Comparison of ENCODE assay signal across 8 mouse cellular contexts in the genomic region with DNA sequence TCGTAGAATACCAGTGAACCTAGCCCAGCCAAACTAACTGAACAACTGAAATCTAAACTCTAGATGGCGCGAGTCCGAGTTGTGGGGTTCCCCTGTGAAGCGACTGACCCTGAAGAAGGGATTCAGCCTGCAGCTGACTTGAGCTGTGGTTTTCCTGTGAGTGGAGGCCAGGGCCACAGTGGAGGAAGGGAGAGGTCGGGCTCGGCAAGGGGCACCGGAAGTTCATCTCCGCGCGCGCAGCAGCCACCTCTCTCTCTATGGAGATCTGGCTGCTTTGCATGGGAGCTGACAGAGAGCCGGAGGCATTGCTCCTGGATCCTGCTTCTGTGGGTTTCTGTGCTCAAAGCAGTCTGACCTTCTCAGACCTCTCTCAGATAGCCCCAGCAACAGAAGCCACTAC. TPM values are rescaled to one million over a fixed set of nuclear protein-coding genes. Genes with fewer than 3 reads are reported as not detected.
DNase-seq lines count a peak whose midpoint lies in the region; ATAC-seq and TF ChIP-seq lines count a peak whose summit lies in the region.

No protein-coding gene starts in this region.

- peak; percentile 53 for TF ChIP-seq CTCF in stomach, postnatal 0 days (IDR thresholded peaks at IDR 0.05; ENCODE audit: low read depth)

- H3K27ac ChIP-seq in forebrain, embryonic 13.5 days, result no peak overlapping the region
- H3K27ac ChIP-seq in hindbrain, embryonic 11.5 days (ENCODE audit: low read depth, low read length), result no peak overlapping the region
- H3K27ac ChIP-seq in limb, embryonic 13.5 days, result no peak overlapping the region; the same call in 1 of the 2 replicates
- H3K27ac ChIP-seq in midbrain, embryonic 12.5 days (replicated peaks), result no peak overlapping the region
- peak overlapping the region; percentile 70 for H3K27ac ChIP-seq in stomach, postnatal 0 days (replicated peaks)

- TF ChIP-seq EP300 in stomach, postnatal 0 days (optimal IDR thresholded peaks at IDR 0.05), result no peak

- 38% methylated on average over 13 of the region's 13 CpGs for WGBS in forebrain, embryonic 13.5 days
- 27% methylated on average over 13 of the region's 13 CpGs for WGBS in hindbrain, embryonic 11.5 days
- 31% methylated on average over 13 of the region's 13 CpGs for WGBS in limb, embryonic 13.5 days
- 32% methylated on average over 13 of the region's 13 CpGs for WGBS in midbrain, embryonic 12.5 days
- 25% methylated on average over 13 of the region's 13 CpGs for WGBS in stomach, postnatal 0 days

- no peaks in the 10 kb centered on the region for H3K36me3 ChIP-seq in forebrain, embryonic 13.5 days (ENCODE audit: poor library complexity, severe bottlenecking)
- no peaks in the 10 kb centered on the region for H3K36me3 ChIP-seq in hindbrain, embryonic 11.5 days (ENCODE audit: control insufficient read depth, insufficient read depth, low read length)
- 0 out of 2 replicates have a peak, but pooled peaks cover 3% of the 10 kb centered on the region for H3K36me3 ChIP-seq in limb, embryonic 13.5 days
- no peaks in the 10 kb centered on the region for H3K36me3 ChIP-seq in midbrain, embryonic 12.5 days
- H3K36me3 ChIP-seq in stomach, postnatal 0 days (ENCODE audit: control insufficient read depth, insufficient read depth, low read length), result no peaks in the 10 kb centered on the region

- peak overlapping the region; percentile 21; the same call in 1 of the 2 replicates for H3K4me2 ChIP-seq in forebrain, embryonic 13.5 days
- no peak overlapping the region; the same call in 1 of the 2 replicates for H3K4me2 ChIP-seq in hindbrain, embryonic 11.5 days (replicated peaks; ENCODE audit: low read depth, low read length)
- H3K4me2 ChIP-seq in limb, embryonic 13.5 days (replicated peaks), result peak overlapping the region; percentile 44
- peak overlapping the region; percentile 19; the same call in 1 of the 2 replicates for H3K4me2 ChIP-seq in midbrain, embryonic 12.5 days (replicated peaks)
- H3K4me2 ChIP-seq in stomach, postnatal 0 days (replicated peaks; ENCODE audit: low read depth), result 0 out of 2 replicates have a peak overlapping the region, but pooled peaks have one; percentile 17

- H3K9me3 ChIP-seq in forebrain, embryonic 13.5 days (replicated peaks), result peaks cover 7% of the 10 kb centered on the region
- no peaks in the 10 kb centered on the region for H3K9me3 ChIP-seq in hindbrain, embryonic 11.5 days (ENCODE audit: control insufficient read depth, low read length)
- H3K9me3 ChIP-seq in limb, embryonic 13.5 days, result 0 out of 2 replicates have a peak, but pooled peaks cover under 1% of the 10 kb centered on the region
- H3K9me3 ChIP-seq in midbrain, embryonic 12.5 days, result no peaks in the 10 kb centered on the region
- H3K9me3 ChIP-seq in stomach, postnatal 0 days (ENCODE audit: control insufficient read depth, low read length), result no peaks in the 10 kb centered on the region

- ATAC-seq in forebrain, embryonic 13.5 days, result no peak
- ATAC-seq in hindbrain, embryonic 11.5 days (ENCODE audit: low FRiP score), result no peak
- peak; percentile 34; the same call in 1 of the 2 replicates for ATAC-seq in limb, embryonic 13.5 days (ENCODE audit: low FRiP score, low read depth)
- ATAC-seq in midbrain, embryonic 12.5 days (ENCODE audit: low FRiP score, low read depth), result no peak
- no peak for ATAC-seq in stomach, postnatal 0 days (ENCODE audit: low FRiP score, low TSS enrichment)
- ATAC-seq in erythroid progenitor cell, adult 5-6 weeks (replicated peaks; ENCODE audit: low FRiP score, poor library complexity, severe bottlenecking), result no peak

- peak; percentile 40 for DNase-seq in layer of hippocampus, adult 11-12 months (ENCODE audit: low spot score)
- no peak for DNase-seq in layer of hippocampus, postnatal 25 days (ENCODE audit: extremely low spot score in 1 of 2, low spot score in 1 of 2)
- peak; percentile 27 for DNase-seq in hindbrain, embryonic 11.5 days (ENCODE audit: low spot score)
- DNase-seq in stomach, postnatal 0 days (ENCODE audit: low spot score), result peak; percentile 53

- no peak overlapping the region for H3K4me3 ChIP-seq in forebrain, embryonic 13.5 days
- H3K4me3 ChIP-seq in hindbrain, embryonic 11.5 days (ENCODE audit: low read depth, low read length), result no peak overlapping the region
- H3K4me3 ChIP-seq in limb, embryonic 13.5 days, result no peak overlapping the region
- H3K4me3 ChIP-seq in midbrain, embryonic 12.5 days, result no peak overlapping the region
- no peak overlapping the region for H3K4me3 ChIP-seq in stomach, postnatal 0 days (ENCODE audit: low read depth, low read length)

- H3K9ac ChIP-seq in forebrain, embryonic 13.5 days, result no peak overlapping the region
- H3K9ac ChIP-seq in hindbrain, embryonic 11.5 days (ENCODE audit: low read depth, low read length), result no peak overlapping the region
- H3K9ac ChIP-seq in limb, embryonic 13.5 days, result no peak overlapping the region
- no peak overlapping the region for H3K9ac ChIP-seq in midbrain, embryonic 12.5 days (replicated peaks)
- H3K9ac ChIP-seq in stomach, postnatal 0 days (ENCODE audit: low read length), result no peak overlapping the region

- H3K4me1 ChIP-seq in forebrain, embryonic 13.5 days, result peaks cover 5% of the 10 kb centered on the region
- no peaks in the 10 kb centered on the region for H3K4me1 ChIP-seq in hindbrain, embryonic 11.5 days (replicated peaks; ENCODE audit: control insufficient read depth, insufficient read depth, low read length)
- peaks cover 18% of the 10 kb centered on the region for H3K4me1 ChIP-seq in limb, embryonic 13.5 days
- peaks cover 7% of the 10 kb centered on the region; the same call in 1 of the 2 replicates for H3K4me1 ChIP-seq in midbrain, embryonic 12.5 days
- peaks cover 8% of the 10 kb centered on the region; the same call in 1 of the 2 replicates for H3K4me1 ChIP-seq in stomach, postnatal 0 days (replicated peaks; ENCODE audit: control insufficient read depth, insufficient read depth)

- H3K27me3 ChIP-seq in forebrain, embryonic 13.5 days, result no peaks in the 10 kb centered on the region
- H3K27me3 ChIP-seq in hindbrain, embryonic 11.5 days (ENCODE audit: control insufficient read depth, insufficient read depth, low read length), result no peaks in the 10 kb centered on the region
- no peaks in the 10 kb centered on the region for H3K27me3 ChIP-seq in limb, embryonic 13.5 days
- no peaks in the 10 kb centered on the region for H3K27me3 ChIP-seq in midbrain, embryonic 12.5 days
- H3K27me3 ChIP-seq in stomach, postnatal 0 days (ENCODE audit: control insufficient read depth, insufficient read depth, low read length), result no peaks in the 10 kb centered on the region

RNA-seq across cellular contexts. Expression of gene Cfap45, which starts 7.6 kb away (rescaled TPM):
- total RNA-seq in layer of hippocampus, postnatal 25 days (2021), result 1 to 10 TPM; 3.1 to 3.9 TPM
- polyA plus RNA-seq in forebrain, embryonic 13.5 days (2015; fragmentation: Nextera tagmentation; extraction: Ambion mirVana), result 1.4 and 2.2 TPM in 2 replicates
- polyA plus RNA-seq in hindbrain, embryonic 11.5 days (2014; fragmentation: Nextera tagmentation; extraction: Ambion mirVana), result 3.7 and 4.8 TPM in 2 replicates
- 1.0 and 1.7 TPM in 2 replicates for polyA plus RNA-seq in limb, embryonic 13.5 days (2015; fragmentation: Nextera tagmentation; extraction: Ambion mirVana)
- polyA plus RNA-seq in midbrain, embryonic 12.5 days (2016; fragmentation: Nextera tagmentation; extraction: Ambion mirVana), result 1.2 TPM in 2 replicates
- polyA plus RNA-seq in stomach, postnatal 0 days (2015; fragmentation: Nextera tagmentation; extraction: Ambion mirVana), result 4.6 and 5.4 TPM in 2 replicates
- not detected in 2 replicates for total RNA-seq in erythroid progenitor cell, adult 5-6 weeks (2015; ENCODE audit: low replicate concordance)
- total RNA-seq in erythroid progenitor cell, adult 5-6 weeks (2017; ENCODE audit: low replicate concordance), result not detected in 2 replicates

RNA-seq across cellular contexts. Expression of gene Tagln2, which starts 13.1 kb away (rescaled TPM):
- total RNA-seq in layer of hippocampus, postnatal 25 days (2021), result 10 to 100 TPM; 10.4 to 12.1 TPM
- 52.9 and 55.8 TPM in 2 replicates for polyA plus RNA-seq in forebrain, embryonic 13.5 days (2015; fragmentation: Nextera tagmentation; extraction: Ambion mirVana)
- polyA plus RNA-seq in hindbrain, embryonic 11.5 days (2014; fragmentation: Nextera tagmentation; extraction: Ambion mirVana), result 41.1 and 43.4 TPM in 2 replicates
- polyA plus RNA-seq in limb, embryonic 13.5 days (2015; fragmentation: Nextera tagmentation; extraction: Ambion mirVana), result 118 and 119 TPM in 2 replicates
- polyA plus RNA-seq in midbrain, embryonic 12.5 days (2016; fragmentation: Nextera tagmentation; extraction: Ambion mirVana), result 37.0 and 45.9 TPM in 2 replicates
- polyA plus RNA-seq in stomach, postnatal 0 days (2015; fragmentation: Nextera tagmentation; extraction: Ambion mirVana), result 564 and 594 TPM in 2 replicates
- total RNA-seq in erythroid progenitor cell, adult 5-6 weeks (2015; ENCODE audit: low replicate concordance), result 95.6 and 112 TPM in 2 replicates
- 21.1 and 56.0 TPM in 2 replicates for total RNA-seq in erythroid progenitor cell, adult 5-6 weeks (2017; ENCODE audit: low replicate concordance)

RNA-seq across cellular contexts. Expression of gene Igsf9, which starts 31.4 kb away (rescaled TPM):
- total RNA-seq in layer of hippocampus, postnatal 25 days (2021), result 1 to 10 TPM; 5.6 to 8.2 TPM
- 78.7 and 90.7 TPM in 2 replicates for polyA plus RNA-seq in forebrain, embryonic 13.5 days (2015; fragmentation: Nextera tagmentation; extraction: Ambion mirVana)
- polyA plus RNA-seq in hindbrain, embryonic 11.5 days (2014; fragmentation: Nextera tagmentation; extraction: Ambion mirVana), result 38.3 and 47.8 TPM in 2 replicates
- polyA plus RNA-seq in limb, embryonic 13.5 days (2015; fragmentation: Nextera tagmentation; extraction: Ambion mirVana), result 47.9 and 53.2 TPM in 2 replicates
- 86.1 and 99.3 TPM in 2 replicates for polyA plus RNA-seq in midbrain, embryonic 12.5 days (2016; fragmentation: Nextera tagmentation; extraction: Ambion mirVana)
- 16.7 and 19.9 TPM in 2 replicates for polyA plus RNA-seq in stomach, postnatal 0 days (2015; fragmentation: Nextera tagmentation; extraction: Ambion mirVana)
- total RNA-seq in erythroid progenitor cell, adult 5-6 weeks (2015; ENCODE audit: low replicate concordance), result not detected in 2 replicates
- total RNA-seq in erythroid progenitor cell, adult 5-6 weeks (2017; ENCODE audit: low replicate concordance), result 2.4 TPM in 1 of 2 replicates, not detected in the other

RNA-seq across cellular contexts. Expression of gene Slamf9, which starts 37.8 kb away (rescaled TPM):
- total RNA-seq in layer of hippocampus, postnatal 25 days (2021), result not detected
- 0.21 and 0.23 TPM in 2 replicates for polyA plus RNA-seq in forebrain, embryonic 13.5 days (2015; fragmentation: Nextera tagmentation; extraction: Ambion mirVana)
- 0.34 and 0.40 TPM in 2 replicates for polyA plus RNA-seq in hindbrain, embryonic 11.5 days (2014; fragmentation: Nextera tagmentation; extraction: Ambion mirVana)
- 0.25 and 0.63 TPM in 2 replicates for polyA plus RNA-seq in limb, embryonic 13.5 days (2015; fragmentation: Nextera tagmentation; extraction: Ambion mirVana)
- polyA plus RNA-seq in midbrain, embryonic 12.5 days (2016; fragmentation: Nextera tagmentation; extraction: Ambion mirVana), result 0.18 TPM in 1 of 2 replicates, not detected in the other
- 1.8 TPM in 2 replicates for polyA plus RNA-seq in stomach, postnatal 0 days (2015; fragmentation: Nextera tagmentation; extraction: Ambion mirVana)
- 1.1 TPM in 1 of 2 replicates, not detected in the other for total RNA-seq in erythroid progenitor cell, adult 5-6 weeks (2015; ENCODE audit: low replicate concordance)
- total RNA-seq in erythroid progenitor cell, adult 5-6 weeks (2017; ENCODE audit: low replicate concordance), result 0.90 and 2.7 TPM in 2 replicates

RNA-seq across cellular contexts. Expression of gene Vsig8, which starts 42.8 kb away (rescaled TPM):
- under 1 TPM; 0.39 to 0.56 TPM for total RNA-seq in layer of hippocampus, postnatal 25 days (2021)
- 0.11 and 0.14 TPM in 2 replicates for polyA plus RNA-seq in forebrain, embryonic 13.5 days (2015; fragmentation: Nextera tagmentation; extraction: Ambion mirVana)
- polyA plus RNA-seq in hindbrain, embryonic 11.5 days (2014; fragmentation: Nextera tagmentation; extraction: Ambion mirVana), result not detected in 2 replicates
- 0.33 TPM in 1 of 2 replicates, not detected in the other for polyA plus RNA-seq in limb, embryonic 13.5 days (2015; fragmentation: Nextera tagmentation; extraction: Ambion mirVana)
- polyA plus RNA-seq in midbrain, embryonic 12.5 days (2016; fragmentation: Nextera tagmentation; extraction: Ambion mirVana), result 0.15 TPM in 1 of 2 replicates, not detected in the other
- polyA plus RNA-seq in stomach, postnatal 0 days (2015; fragmentation: Nextera tagmentation; extraction: Ambion mirVana), result 19.2 and 22.7 TPM in 2 replicates
- total RNA-seq in erythroid progenitor cell, adult 5-6 weeks (2015; ENCODE audit: low replicate concordance), result not detected in 2 replicates
- total RNA-seq in erythroid progenitor cell, adult 5-6 weeks (2017; ENCODE audit: low replicate concordance), result not detected in 2 replicates

Comparison
In these comparisons a context has a peak if more than half of its experiments do, and no peak if none do; other contexts are left out.
1. DNase-seq: peak in layer of hippocampus, adult 11-12 months (single experiment), hindbrain, embryonic 11.5 days (single experiment) and stomach, postnatal 0 days (single experiment); none in layer of hippocampus, postnatal 25 days (0 of 2).